Mouse (Mus musculus): ENCODE measurements around the gene Ndufaf7.

GRCm38 (mm10) chr17:78989015-78989414 is 52.1 kb downstream of the Ndufaf7 start:
- TF ChIP-seq CTCF (IDR thresholded peaks at IDR 0.05; ENCODE audit: low read depth, low read length): no peak
- no peak for TF ChIP-seq GATA1 (IDR thresholded peaks at IDR 0.05; ENCODE audit: borderline replicate concordance, low read length)
- TF ChIP-seq TAL1 (conservative IDR thresholded peaks at IDR 0.05; ENCODE audit: low read depth, low read length): no peak
- no peak for TF ChIP-seq POLR2AphosphoS5 (IDR thresholded peaks at IDR 0.05; ENCODE audit: insufficient replicate concordance, low read depth, low read length)

Data from G1E (cell line).